In genomic region chr13:101799318-101799717, GRCm38 (mm10) we compare ENCODE assay signal across 21 mouse cellular contexts.
"Had no signal": no experiment of that assay in that cellular context is flagged by ENCODE, and none has a peak within 500 bp of the region (broad histone marks: within the 10 kb centered on the region; RNA-seq: fewer than 3 reads in every experiment).

No protein-coding gene starts in this region.

- ATAC-seq: hindbrain, embryonic 16.5 days; hindbrain, postnatal 0 days; inflammation-experienced regulatory T-cells, adult 6 months; intestine, embryonic 15.5 days; intestine, embryonic 16.5 days; intestine, postnatal 0 days had no signal

- DNase-seq: heart, postnatal 10 days; heart, postnatal 14 days; heart, postnatal 36 days; heart, postnatal 4 days; kidney, adult 11 months; kidney, adult 18-20 months; kidney, adult 2 months; kidney, adult 8-10 months; kidney, adult 9 months; kidney, postnatal 10 days; kidney, postnatal 14 days; kidney, postnatal 25 days; kidney, postnatal 36 days; kidney, postnatal 4 days; layer of hippocampus, postnatal 36 days had no signal
